Mouse (Mus musculus) liver, adult 10 weeks (tissue): ENCODE results near the gene Strada. TPM values are rescaled to one million over a fixed set of nuclear protein-coding genes. Genes with fewer than 3 reads are reported as not detected.

ENCODE experiments used
- polyA plus RNA-seq: library from polyadenylated mRNA; stranded (reverse); fragments of 350-450 nt; fragmentation: Illumina TruSeq; extraction: RNeasy Lipid Tissue Mini Kit (QIAGEN cat#74804); gene quantifications from one replicate; pipeline ENCODE4 v1.2.3, GENCODE M21; 2014; ENCODE audit warnings: low read depth, low replicate concordance

Gene Strada
- polyA plus RNA-seq, result 1.8 TPM

GRCm38 (mm10) chr11:106202123-106202465 lies at the start of gene Strada:
TSS of gene Strada (minus strand) at chr11:106202168.

GRCm38 (mm10) chr11:106216730-106217490 lies 14.9 kb upstream of the Strada start, which contains the start of gene Ddx42:
TSS of gene Ddx42 (plus strand) at chr11:106216926.

GRCm38 (mm10) chr11:106215927-106216729 lies 14.2 kb upstream of the Strada start, which contains the start of gene Ccdc47:
TSS of gene Ccdc47 (minus strand) at chr11:106216344.

GRCm38 (mm10) chr11:106160841-106161721 lies 40.9 kb downstream of the Strada start, which contains the start of the genes Gm10840 and Limd2:
TSS of gene Gm10840 (plus strand) at chr11:106160850.
TSS of gene Limd2 (minus strand) at chr11:106160860.

Other genes with a start within 250 kb of the Strada start
- 1.9 TPM for gene Cyb561, start 248.8 kb downstream of the Strada start, polyA plus RNA-seq
- 0.45 TPM for gene Ace, start 234.2 kb downstream of the Strada start, polyA plus RNA-seq
- not detected for gene Ace3, start 207.5 kb downstream of the Strada start, polyA plus RNA-seq
- not detected for gene Kcnh6, start 194.0 kb downstream of the Strada start, polyA plus RNA-seq
- gene Dcaf7, start 165.3 kb downstream of the Strada start, polyA plus RNA-seq, result 13.7 TPM
- 12.6 TPM for gene Taco1, start 136.1 kb downstream of the Strada start, polyA plus RNA-seq
- gene Map3k3, start 117.6 kb downstream of the Strada start, polyA plus RNA-seq, result 3.6 TPM
- gene Gm10840, start 41.3 kb downstream of the Strada start, polyA plus RNA-seq, result not detected
- gene Limd2, start 41.3 kb downstream of the Strada start, polyA plus RNA-seq, result 6.1 TPM
- 98.6 TPM for gene Ccdc47, start 14.2 kb upstream of the Strada start, polyA plus RNA-seq
- 20.6 TPM for gene Ddx42, start 14.8 kb upstream of the Strada start, polyA plus RNA-seq
- 13.2 TPM for gene Ftsj3, start 53.9 kb upstream of the Strada start, polyA plus RNA-seq
- gene Psmc5, start 54.0 kb upstream of the Strada start, polyA plus RNA-seq, result 35.5 TPM
- 11.7 TPM for gene Smarcd2, start 70.8 kb upstream of the Strada start, polyA plus RNA-seq
- not detected for gene Tcam1, start 74.5 kb upstream of the Strada start, polyA plus RNA-seq
- gene Gh, start 99.7 kb upstream of the Strada start, polyA plus RNA-seq, result not detected
- 0.45 TPM for gene Cd79b, start 112.6 kb upstream of the Strada start, polyA plus RNA-seq
- not detected for gene Scn4a, start 151.1 kb upstream of the Strada start, polyA plus RNA-seq
- not detected for gene Prr29, start 163.3 kb upstream of the Strada start, polyA plus RNA-seq
- 1.7 TPM for gene Icam2, start 185.9 kb upstream of the Strada start, polyA plus RNA-seq